Mouse (Mus musculus): Measurements from ENCODE around the gene Fut2.

Fut2 gene

GRCm38 (mm10) chr7:45702809-45703520 lies 36.8 kb upstream of the Fut2 start:
- DNase-seq (ENCODE audit: extremely low spot score, low read depth, low spot score) = no peak

GRCm38 (mm10) chr7:45702316-45702715 lies 36.1 kb upstream of the Fut2 start:
- DNase-seq (ENCODE audit: extremely low spot score, low read depth, low spot score) = no peak

GRCm38 (mm10) chr7:45701607-45702006 lies 35.4 kb upstream of the Fut2 start:
- DNase-seq (ENCODE audit: extremely low spot score, low read depth, low spot score) = no peak

- DNase-seq (ENCODE audit: extremely low spot score, low read depth, low spot score) = no peak
Measured at GRCm38 (mm10) chr7:45701072-45701471, 34.9 kb upstream of the Fut2 start.

GRCm38 (mm10) chr7:45700301-45701015 lies 34.3 kb upstream of the Fut2 start:
- no peak for DNase-seq (ENCODE audit: extremely low spot score, low read depth, low spot score)

- DNase-seq (ENCODE audit: extremely low spot score, low read depth, low spot score) = no peak
Measured at GRCm38 (mm10) chr7:45699523-45700141, 33.4 kb upstream of the Fut2 start, which contains the start of gene Car11. TSS of gene Car11 (plus strand) at chr7:45699843.

- DNase-seq (ENCODE audit: extremely low spot score, low read depth, low spot score) = no peak
Measured at GRCm38 (mm10) chr7:45697894-45698293, 31.7 kb upstream of the Fut2 start.

- DNase-seq (ENCODE audit: extremely low spot score, low read depth, low spot score) = no peak
Measured at GRCm38 (mm10) chr7:45695098-45695497, 28.9 kb upstream of the Fut2 start.

- no peak for DNase-seq (ENCODE audit: extremely low spot score, low read depth, low spot score)
Measured at GRCm38 (mm10) chr7:45693921-45694591, 27.9 kb upstream of the Fut2 start, which contains the start of gene Sec1. TSS of gene Sec1 (minus strand) at chr7:45694402.

GRCm38 (mm10) chr7:45692364-45692763 lies 26.2 kb upstream of the Fut2 start:
- DNase-seq (ENCODE audit: extremely low spot score, low read depth, low spot score) = no peak

GRCm38 (mm10) chr7:45689800-45690199 lies 23.6 kb upstream of the Fut2 start:
- DNase-seq (ENCODE audit: extremely low spot score, low read depth, low spot score) = no peak

GRCm38 (mm10) chr7:45689099-45689498 lies 22.9 kb upstream of the Fut2 start:
- DNase-seq (ENCODE audit: extremely low spot score, low read depth, low spot score) = no peak

GRCm38 (mm10) chr7:45686841-45687240 lies 20.6 kb upstream of the Fut2 start:
- DNase-seq (ENCODE audit: extremely low spot score, low read depth, low spot score) = no peak

- DNase-seq (ENCODE audit: extremely low spot score, low read depth, low spot score) = no peak
Measured at GRCm38 (mm10) chr7:45685811-45686210, 19.6 kb upstream of the Fut2 start.

GRCm38 (mm10) chr7:45683396-45684050 lies 17.3 kb upstream of the Fut2 start, which contains the start of gene Ntn5:
TSS of gene Ntn5 (plus strand) at chr7:45684022.
- DNase-seq (ENCODE audit: extremely low spot score, low read depth, low spot score) = no peak

GRCm38 (mm10) chr7:45682144-45683126 lies 16.2 kb upstream of the Fut2 start:
- peak; percentile 92 for DNase-seq (ENCODE audit: extremely low spot score, low read depth, low spot score)

- no peak for DNase-seq (ENCODE audit: extremely low spot score, low read depth, low spot score)
Measured at GRCm38 (mm10) chr7:45681046-45681736, 15.0 kb upstream of the Fut2 start.

- no peak for DNase-seq (ENCODE audit: extremely low spot score, low read depth, low spot score)
Measured at GRCm38 (mm10) chr7:45679966-45680621, 13.9 kb upstream of the Fut2 start.

All from hindlimb bud, embryonic 11.5 days (tissue).